Mouse (Mus musculus): ENCODE results near the gene Mdga2. TPM values are rescaled to one million over a fixed set of nuclear protein-coding genes. Genes with fewer than 3 reads are reported as not detected.

The Mdga2 gene
- polyA plus RNA-seq (2011; ENCODE audit: insufficient read depth, insufficient read length, low replicate concordance, missing spikeins), result 0.37 TPM in 1 of 2 replicates, not detected in the other

DNA sequence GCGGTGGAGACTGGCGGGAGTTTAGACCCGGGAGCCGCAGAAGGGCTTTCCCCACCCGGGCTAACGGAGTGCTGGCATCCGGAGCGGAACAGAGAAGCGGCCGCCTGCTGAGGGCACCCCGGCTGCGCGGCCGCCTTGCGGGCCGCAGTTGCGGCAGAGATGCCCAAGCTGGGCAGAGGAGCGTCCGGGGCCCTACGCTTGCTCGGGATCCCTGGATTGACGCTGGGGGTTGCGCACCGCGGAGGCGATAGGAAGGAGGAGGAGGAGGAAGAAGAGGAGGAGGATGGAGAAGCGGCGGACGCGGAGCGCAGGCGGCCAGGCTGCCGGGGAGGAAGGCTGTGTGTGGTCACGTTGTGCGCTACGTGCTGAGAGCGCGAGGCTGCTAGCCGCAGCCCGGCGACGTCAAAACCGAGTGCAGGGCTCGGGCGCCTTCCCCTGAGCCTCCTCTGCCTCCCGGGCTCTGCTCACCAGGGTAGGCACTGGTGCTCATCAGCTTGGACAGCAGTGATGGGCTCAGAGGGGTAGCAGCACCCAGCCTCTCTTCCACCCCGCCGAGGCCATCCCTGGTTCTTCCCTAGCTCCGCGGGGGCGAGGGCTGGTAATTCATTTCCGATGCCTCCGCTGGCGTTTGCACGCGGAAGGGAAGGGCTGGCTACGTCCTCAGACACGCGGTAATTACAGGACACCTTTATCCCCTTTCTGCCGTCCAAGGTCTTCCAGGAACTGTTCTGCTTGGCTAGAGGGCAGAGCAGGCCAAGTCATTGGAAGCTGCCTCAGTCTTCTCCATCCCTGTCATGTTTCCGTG lies at the start of gene Mdga2:
Gene Mdga2 (minus strand): TSS at position 329 of the 805 bp plus-strand sequence.
- TF ChIP-seq POLR2A (IDR thresholded peaks at IDR 0.05; ENCODE audit: borderline replicate concordance, control insufficient read depth, low read depth, low read length), result no peak
- TF ChIP-seq CTCF (IDR thresholded peaks at IDR 0.05; ENCODE audit: control insufficient read depth, insufficient read depth, low read length), result no peak
- 2% methylated on average over 60 of the region's 61 CpGs for WGBS
- Histone ChIP-seq H3K27ac (ENCODE audit: control insufficient read depth, insufficient read depth, low read depth, low read length, poor library complexity) (no peak within 1 kb of the TSS; the same call in 1 of the 2 replicates), H3K4me1 (ENCODE audit: control insufficient read depth, insufficient read depth, low read length) (no peaks in the 10 kb centered on the region), H3K4me3 (replicated peaks; ENCODE audit: control insufficient read depth, low read depth, low read length) (no peak within 1 kb of the TSS)

GRCm38 (mm10) chr12:67267409-67267808 lies 45.1 kb upstream of the Mdga2 start:
- TF ChIP-seq POLR2A (IDR thresholded peaks at IDR 0.05; ENCODE audit: borderline replicate concordance, control insufficient read depth, low read depth, low read length) (no peak), CTCF (IDR thresholded peaks at IDR 0.05; ENCODE audit: control insufficient read depth, insufficient read depth, low read length) (no peak)
- Histone ChIP-seq H3K27ac (ENCODE audit: control insufficient read depth, insufficient read depth, low read depth, low read length, poor library complexity) (no peak overlapping the region), H3K4me1 (ENCODE audit: control insufficient read depth, insufficient read depth, low read length) (no peaks in the 10 kb centered on the region), H3K4me3 (replicated peaks; ENCODE audit: control insufficient read depth, low read depth, low read length) (no peak overlapping the region)
- WGBS, result 88% methylated on average over 1 of the region's 1 CpGs

- WGBS, result 39% methylated on average over 1 of the region's 1 CpGs
- Histone ChIP-seq H3K4me3 (replicated peaks; ENCODE audit: control insufficient read depth, low read depth, low read length) (no peak overlapping the region), H3K4me1 (ENCODE audit: control insufficient read depth, insufficient read depth, low read length) (no peaks in the 10 kb centered on the region), H3K27ac (ENCODE audit: control insufficient read depth, insufficient read depth, low read depth, low read length, poor library complexity) (no peak overlapping the region)
- no peak for TF ChIP-seq CTCF (IDR thresholded peaks at IDR 0.05; ENCODE audit: control insufficient read depth, insufficient read depth, low read length)
- TF ChIP-seq POLR2A (IDR thresholded peaks at IDR 0.05; ENCODE audit: borderline replicate concordance, control insufficient read depth, low read depth, low read length), result no peak
These were observed 1.2 kb upstream of the Mdga2 start for GRCm38 (mm10) chr12:67223530-67223929.

DNA sequence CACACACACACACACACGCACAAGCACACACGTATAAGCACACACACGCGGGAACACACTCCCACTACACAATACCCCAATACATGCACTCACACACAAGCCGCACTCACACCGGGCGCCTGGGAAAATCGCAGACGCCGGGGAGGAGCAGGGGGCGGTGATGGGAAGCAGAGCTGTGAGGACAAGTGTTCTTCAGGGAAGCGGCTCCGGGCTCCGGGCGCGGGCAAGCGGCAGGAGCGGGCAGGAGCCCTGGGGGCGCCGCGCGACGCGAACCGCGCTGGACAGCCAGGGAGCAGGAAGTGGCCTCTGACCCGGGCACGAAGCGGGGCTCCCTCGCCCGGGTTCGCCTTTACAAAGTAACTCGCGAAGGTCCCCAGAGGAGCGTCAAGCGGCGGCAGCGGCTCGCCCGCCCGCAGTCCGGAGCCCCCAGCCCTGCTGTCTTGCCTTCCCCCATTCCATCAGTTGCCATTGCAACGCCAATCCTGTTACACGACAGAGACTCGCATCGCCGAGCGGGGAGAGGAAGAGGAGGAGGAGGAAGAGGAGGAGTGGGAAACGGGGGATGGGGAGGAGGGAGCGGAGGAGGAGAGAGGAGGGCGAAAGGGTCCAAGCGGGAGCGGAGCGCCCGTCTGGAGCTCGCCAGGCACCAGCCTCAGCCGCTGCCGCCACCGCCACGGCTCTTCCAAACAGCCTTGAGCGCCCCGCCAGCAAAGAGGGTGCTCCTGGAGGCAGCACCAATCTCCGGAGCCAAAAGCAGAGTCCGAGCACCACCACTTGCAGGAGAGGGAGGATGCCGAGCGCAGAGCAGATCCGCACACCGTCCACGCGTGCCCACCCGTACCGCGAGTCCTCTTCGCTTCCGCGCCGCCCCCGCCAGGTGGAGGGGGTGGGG lies 774 bp downstream of the Mdga2 start:
- no peaks in the 10 kb centered on the region for H3K4me1 ChIP-seq (ENCODE audit: control insufficient read depth, insufficient read depth, low read length)
- no peak for TF ChIP-seq CTCF (IDR thresholded peaks at IDR 0.05; ENCODE audit: control insufficient read depth, insufficient read depth, low read length)
- TF ChIP-seq POLR2A (IDR thresholded peaks at IDR 0.05; ENCODE audit: borderline replicate concordance, control insufficient read depth, low read depth, low read length), result no peak
- 1% methylated on average over 78 of the region's 78 CpGs for WGBS
- no peak overlapping the region for H3K4me3 ChIP-seq (replicated peaks; ENCODE audit: control insufficient read depth, low read depth, low read length)
- no peak overlapping the region for H3K27ac ChIP-seq (ENCODE audit: control insufficient read depth, insufficient read depth, low read depth, low read length, poor library complexity)

- Histone ChIP-seq H3K27ac (ENCODE audit: control insufficient read depth, insufficient read depth, low read depth, low read length, poor library complexity) (no peak overlapping the region), H3K4me3 (replicated peaks; ENCODE audit: control insufficient read depth, low read depth, low read length) (no peak overlapping the region), H3K4me1 (ENCODE audit: control insufficient read depth, insufficient read depth, low read length) (no peaks in the 10 kb centered on the region)
- WGBS, result 3% methylated on average over 43 of the region's 43 CpGs
- no peak for TF ChIP-seq POLR2A (IDR thresholded peaks at IDR 0.05; ENCODE audit: borderline replicate concordance, control insufficient read depth, low read depth, low read length)
- no peak for TF ChIP-seq CTCF (IDR thresholded peaks at IDR 0.05; ENCODE audit: control insufficient read depth, insufficient read depth, low read length)
These were observed 1.6 kb downstream of the Mdga2 start for GRCm38 (mm10) chr12:67220641-67221231.

DNA sequence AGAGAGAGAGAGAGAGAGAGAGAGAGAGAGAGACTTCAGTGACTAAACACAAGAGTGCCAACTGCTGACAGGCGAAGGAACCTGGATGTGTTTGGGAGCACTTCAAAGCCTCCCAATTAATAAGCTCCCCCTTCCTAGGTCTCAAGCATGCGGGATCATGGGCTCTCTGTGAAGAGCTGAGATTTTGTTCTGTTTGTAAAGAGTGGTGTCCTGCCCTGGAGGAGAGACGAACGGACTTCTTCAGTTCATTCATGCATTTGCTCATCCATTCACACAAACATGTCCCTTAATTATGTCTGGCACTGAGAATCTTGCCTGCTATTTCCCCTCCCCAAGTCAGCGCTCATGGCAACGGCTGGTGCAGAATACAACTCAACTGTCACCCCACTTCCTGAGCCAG lies 2.3 kb downstream of the Mdga2 start:
- no peak overlapping the region for H3K4me3 ChIP-seq (replicated peaks; ENCODE audit: control insufficient read depth, low read depth, low read length)
- TF ChIP-seq CTCF (IDR thresholded peaks at IDR 0.05; ENCODE audit: control insufficient read depth, insufficient read depth, low read length) (no peak), POLR2A (IDR thresholded peaks at IDR 0.05; ENCODE audit: borderline replicate concordance, control insufficient read depth, low read depth, low read length) (no peak)
- 11% methylated on average over 6 of the region's 6 CpGs for WGBS
- no peaks in the 10 kb centered on the region for H3K4me1 ChIP-seq (ENCODE audit: control insufficient read depth, insufficient read depth, low read length)
- no peak overlapping the region for H3K27ac ChIP-seq (ENCODE audit: control insufficient read depth, insufficient read depth, low read depth, low read length, poor library complexity)

DNA sequence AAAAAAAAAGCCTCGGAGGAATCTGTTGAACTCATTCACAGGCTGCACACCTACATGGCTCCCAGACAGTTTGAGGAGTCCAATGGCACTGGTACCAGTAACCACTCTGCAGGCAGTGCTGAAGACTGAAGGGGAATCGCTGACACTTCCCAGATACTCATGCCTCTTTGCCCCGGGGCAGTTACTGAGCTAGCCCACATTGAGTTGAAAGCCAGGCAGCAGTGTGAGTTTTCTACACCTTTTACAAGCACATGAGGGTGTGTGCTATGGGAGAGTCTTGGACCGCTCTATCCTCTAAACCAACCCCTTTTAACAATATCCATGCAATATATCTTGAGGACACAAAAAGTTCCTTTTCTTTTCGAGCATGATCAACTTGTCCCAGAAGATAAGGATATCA lies 2.8 kb downstream of the Mdga2 start:
- H3K4me3 ChIP-seq (replicated peaks; ENCODE audit: control insufficient read depth, low read depth, low read length), result no peak overlapping the region
- TF ChIP-seq CTCF (IDR thresholded peaks at IDR 0.05; ENCODE audit: control insufficient read depth, insufficient read depth, low read length) (no peak), POLR2A (IDR thresholded peaks at IDR 0.05; ENCODE audit: borderline replicate concordance, control insufficient read depth, low read depth, low read length) (no peak)
- H3K27ac ChIP-seq (ENCODE audit: control insufficient read depth, insufficient read depth, low read depth, low read length, poor library complexity), result no peak overlapping the region
- H3K4me1 ChIP-seq (ENCODE audit: control insufficient read depth, insufficient read depth, low read length), result no peaks in the 10 kb centered on the region
- 26% methylated on average over 5 of the region's 5 CpGs for whole genome bisulfite sequencing

GRCm38 (mm10) chr12:67212801-67213200 lies 9.5 kb downstream of the Mdga2 start:
- H3K4me3 ChIP-seq (replicated peaks; ENCODE audit: control insufficient read depth, low read depth, low read length), result no peak overlapping the region
- TF ChIP-seq CTCF (IDR thresholded peaks at IDR 0.05; ENCODE audit: control insufficient read depth, insufficient read depth, low read length), result no peak
- no peak for TF ChIP-seq POLR2A (IDR thresholded peaks at IDR 0.05; ENCODE audit: borderline replicate concordance, control insufficient read depth, low read depth, low read length)
- no peak overlapping the region for H3K27ac ChIP-seq (ENCODE audit: control insufficient read depth, insufficient read depth, low read depth, low read length, poor library complexity)
- no peaks in the 10 kb centered on the region for H3K4me1 ChIP-seq (ENCODE audit: control insufficient read depth, insufficient read depth, low read length)
- WGBS, result 73% methylated on average over 2 of the region's 2 CpGs

Data from bone marrow, adult 2 months (tissue).